Mouse (Mus musculus): ENCODE results near the gene Tmem139.

The Tmem139 gene

DNA sequence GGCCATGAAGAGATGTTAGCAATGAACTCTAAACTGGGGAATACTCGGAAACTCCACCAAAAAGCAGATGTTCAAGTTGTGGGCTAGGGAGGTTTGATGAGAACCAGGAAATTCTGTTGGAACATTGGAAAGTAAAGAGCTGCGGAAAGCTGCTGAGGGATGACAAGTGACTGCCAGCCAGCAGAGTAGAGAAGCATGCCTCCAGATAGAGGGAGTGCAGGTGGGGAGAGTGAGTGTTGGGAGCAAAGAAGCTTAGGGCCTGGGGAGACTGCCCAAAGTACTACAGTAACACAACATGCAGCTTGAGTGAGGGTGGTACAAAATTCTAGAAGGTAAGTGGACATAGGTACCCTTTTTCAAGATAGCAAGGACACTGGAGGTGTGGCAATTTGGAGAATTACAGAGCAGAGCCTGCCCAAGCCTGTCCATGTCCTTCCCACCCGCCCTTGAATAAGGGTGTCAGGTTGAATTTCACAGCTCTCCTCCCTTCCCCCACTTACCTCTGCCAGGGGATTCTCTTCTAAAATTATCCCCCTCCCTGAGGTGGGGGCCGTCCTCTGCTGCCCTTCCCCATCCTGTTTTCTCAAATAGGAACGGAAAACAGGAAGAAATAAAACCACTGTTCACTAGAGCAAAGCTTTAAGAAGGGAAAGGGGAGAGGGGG lies 21.2 kb downstream of the Tmem139 start:
- DNase-seq: no peak

DNA sequence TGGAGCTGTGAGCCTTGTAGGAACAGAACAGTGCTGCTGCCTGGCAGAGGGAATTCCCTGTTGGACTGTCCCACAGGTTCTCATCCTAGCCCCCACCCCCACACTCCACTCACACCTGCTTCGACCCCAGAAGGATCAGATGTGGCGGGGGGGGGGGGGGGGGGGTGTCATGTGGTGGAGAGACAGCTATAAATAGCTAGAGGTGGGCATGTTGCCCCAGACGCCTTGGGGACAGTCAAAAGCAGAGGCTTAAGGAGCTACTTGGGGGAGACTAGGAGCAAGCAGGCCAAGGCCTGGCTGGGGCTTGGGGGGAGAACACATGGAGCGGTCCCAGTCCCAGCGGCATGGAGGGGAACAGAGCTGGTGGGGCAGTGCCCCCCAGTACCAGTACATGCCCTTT lies 24.7 kb downstream of the Tmem139 start, which contains the start of gene Clcn1:
Gene Clcn1 (plus strand): TSS at position 238 of the 400 bp plus-strand sequence.
- DNase-seq: no peak

GRCm38 (mm10) chr6:42287562-42287961 lies 25.8 kb downstream of the Tmem139 start:
- no peak for DNase-seq

DNA sequence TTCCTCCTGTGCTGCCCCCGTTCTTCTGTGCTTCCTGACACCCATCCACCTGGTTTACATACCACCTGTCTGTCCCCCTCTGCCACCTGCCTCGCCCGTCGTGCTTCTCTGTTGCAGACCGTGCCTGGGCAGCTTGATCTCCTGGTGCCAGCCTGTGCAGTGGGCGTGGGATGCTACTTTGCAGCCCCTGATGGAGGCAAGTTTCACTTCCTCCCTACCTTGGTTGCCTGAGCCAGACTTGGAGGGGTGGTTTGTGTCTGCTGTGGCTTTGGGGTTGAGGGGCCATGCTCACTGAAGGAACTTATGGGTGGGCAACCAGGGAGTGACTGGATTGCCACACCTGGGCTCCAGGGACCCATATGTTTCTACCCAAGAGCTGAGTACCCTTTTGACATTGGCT lies 31.6 kb downstream of the Tmem139 start:
- no peak for DNase-seq

- DNase-seq: no peak
These were observed 33.9 kb downstream of the Tmem139 start for GRCm38 (mm10) chr6:42295549-42296094.

DNA sequence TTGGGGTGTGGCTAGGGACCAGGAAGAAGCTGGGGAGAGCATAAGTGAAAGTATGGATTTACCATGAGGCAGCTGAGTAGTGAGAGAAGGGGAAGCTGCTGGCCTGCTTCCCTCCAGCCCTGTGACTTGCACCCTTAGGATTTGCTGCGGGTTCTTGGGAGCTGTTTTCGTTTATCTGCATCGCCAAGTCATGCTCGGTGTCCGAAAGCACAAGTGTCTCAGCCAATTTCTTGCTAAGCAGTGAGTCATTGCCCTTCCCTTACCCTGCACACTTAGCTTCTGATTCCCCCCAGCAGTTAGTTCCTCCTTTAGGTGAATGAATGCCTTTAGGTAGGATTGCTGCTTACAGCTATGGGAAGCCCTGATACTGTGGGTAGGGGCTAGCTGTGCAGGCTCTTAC lies 37.6 kb downstream of the Tmem139 start:
- no peak for DNase-seq

DNA sequence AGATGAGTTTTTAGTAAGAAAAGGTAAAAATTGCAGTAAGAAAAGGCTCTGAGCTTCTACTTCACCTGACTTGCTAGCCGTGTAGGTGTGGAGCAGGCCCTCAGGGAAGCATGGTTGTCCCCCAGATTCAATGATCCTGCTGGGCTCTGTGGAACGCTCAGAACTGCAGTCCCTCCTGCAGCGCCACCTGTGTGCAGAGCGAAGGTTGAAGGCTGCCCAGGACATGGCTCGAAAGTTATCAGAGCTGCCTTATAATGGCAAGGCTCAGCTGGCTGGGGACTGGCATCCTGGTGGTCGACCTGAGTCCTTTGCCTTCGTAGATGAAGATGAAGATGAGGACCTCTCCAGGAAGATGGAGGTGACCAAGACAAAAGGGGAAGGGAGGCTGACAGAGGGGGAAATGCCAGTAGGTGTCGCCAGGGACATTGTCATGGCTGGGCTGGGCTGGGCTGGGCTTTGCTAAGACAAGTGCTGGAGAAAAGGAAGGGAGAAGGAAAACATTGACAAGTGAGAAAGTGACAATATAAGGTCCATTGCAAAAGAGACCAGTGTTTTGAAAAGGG lies 48.1 kb downstream of the Tmem139 start:
- peak; percentile 44 for DNase-seq

GRCm38 (mm10) chr6:42310427-42311053 lies 48.8 kb downstream of the Tmem139 start:
- DNase-seq: no peak

Data from cerebellum, adult 9-10 months (tissue).